Mouse (Mus musculus) neural tube, embryonic 14.5 days (tissue): ENCODE results near the gene Slc22a17. TPM values are rescaled to one million over a fixed set of nuclear protein-coding genes. Genes with fewer than 3 reads are reported as not detected.

Experiments used
- ATAC-seq: fragments of 200-750 bp; cut with Nextera tagmentation; 2 replicates; pipeline ENCODE4 v1.8.0; 2017; ENCODE audit warnings: low read depth, mild to moderate bottlenecking, moderate TSS enrichment, moderate library complexity
- H3K27ac ChIP-seq: fragments of 300-500 bp; sonication (generic); 2 replicates; pipeline ENCODE4 v1.5.1; 2014; ENCODE audit warnings: low read depth, mild to moderate bottlenecking, control low read depth, low read length, moderate library complexity, mixed read lengths
- H3K27me3 ChIP-seq: fragments of 300-500 bp; sonication (generic); 2 replicates; pipeline ENCODE4 v1.6.1; 2014; ENCODE audit warnings: low read length; ENCODE audit not compliant: control insufficient read depth, insufficient read depth
- H3K36me3 ChIP-seq: fragments of 300-500 bp; sonication (generic); 2 replicates; pipeline ENCODE4 v1.6.1; 2014; ENCODE audit warnings: low read length, mixed read lengths; ENCODE audit not compliant: control insufficient read depth, insufficient read depth
- H3K4me1 ChIP-seq: fragments of 300-500 bp; sonication (generic); 2 replicates; pipeline ENCODE4 v1.6.1; 2014; ENCODE audit warnings: low read length; ENCODE audit not compliant: control insufficient read depth, insufficient read depth
- H3K4me2 ChIP-seq: fragments of 300-500 bp; sonication (generic); 2 replicates; pipeline ENCODE4 v1.6.1; 2014; ENCODE audit warnings: mild to moderate bottlenecking, low read depth, low read length, control low read depth
- H3K4me3 ChIP-seq: fragments of 300-500 bp; sonication (generic); 2 replicates; pipeline ENCODE4 v1.5.1; 2014; ENCODE audit warnings: low read depth, low read length, control low read depth, mixed read lengths
- H3K9ac ChIP-seq: fragments of 300-500 bp; sonication (generic); replicated peaks from 2 replicates; pipeline ENCODE4 v1.6.1; 2014; ENCODE audit warnings: low read depth, mild to moderate bottlenecking, control low read depth, low read length, mixed read lengths
- H3K9me3 ChIP-seq: fragments of 300-500 bp; sonication (generic); 2 replicates; pipeline ENCODE4 v1.6.1; 2016; ENCODE audit warnings: low read length; ENCODE audit not compliant: control insufficient read depth
- WGBS: fragments of 180-500 bp; shearing (Covaris S2); extraction: QIAGEN DNeasy Blood & Tissue Kit; methylation state at CpG from one replicate; pipeline ENCODE4 v1.1.7; 2014; 5-methylcytosine and 5-hydroxymethylcytosine counted together
- polyA plus RNA-seq: library from polyadenylated mRNA; unstranded; fragments of >200 nt; fragmentation: Nextera tagmentation; extraction: Ambion mirVana; gene quantifications from 2 replicates; pipeline ENCODE4 v1.2.1, GENCODE M21; 2014

Slc22a17 gene
- polyA plus RNA-seq, 1 experiment from 2014 or later: 122 TPM

GRCm38 (mm10) chr14:54924641-54925348 is 11.9 kb upstream of the Slc22a17 start:
- Histone ChIP-seq H3K4me2 (peak overlapping the region; percentile 98), H3K36me3 (no peaks in the 10 kb centered on the region), H3K27me3 (no peaks in the 10 kb centered on the region), H3K9ac (peak overlapping the region; percentile 72; the same call in 1 of the 2 replicates), H3K9me3 (no peaks in the 10 kb centered on the region; the same call in 1 of the 2 replicates), H3K4me3 (peak overlapping the region; percentile 44), H3K4me1 (peaks cover 8% of the 10 kb centered on the region; the same call in 1 of the 2 replicates), H3K27ac (peak overlapping the region; percentile 52)
- 6% methylated on average over 7 of the region's 7 CpGs for WGBS
- peak; percentile 45; the same call in 1 of the 2 replicates for ATAC-seq

GRCm38 (mm10) chr14:54920076-54920685 is 7.2 kb upstream of the Slc22a17 start:
- 92% methylated on average over 16 of the region's 16 CpGs for WGBS
- no peak for ATAC-seq
- peaks cover 6% of the 10 kb centered on the region; the same call in 1 of the 2 replicates for H3K36me3 ChIP-seq

GRCm38 (mm10) chr14:54913343-54913742 is 411 bp upstream of the Slc22a17 start:
- WGBS: 16% methylated on average over 10 of the region's 10 CpGs
- no peaks in the 10 kb centered on the region for H3K27me3 ChIP-seq
- peak overlapping the region; percentile 93 for H3K27ac ChIP-seq
- H3K36me3 ChIP-seq: peaks cover 24% of the 10 kb centered on the region
- peak overlapping the region; percentile 97 for H3K9ac ChIP-seq
- H3K4me3 ChIP-seq: peak overlapping the region; percentile 88
- peaks cover 20% of the 10 kb centered on the region; the same call in 1 of the 2 replicates for H3K4me1 ChIP-seq
- peak overlapping the region; percentile 96 for H3K4me2 ChIP-seq
- no peaks in the 10 kb centered on the region for H3K9me3 ChIP-seq
- no peak for ATAC-seq

More at GRCm38 (mm10) chr14:54920076-54920685, 7.2 kb upstream of the Slc22a17 start:
- no peak overlapping the region for H3K4me3 ChIP-seq
- H3K27ac ChIP-seq: no peak overlapping the region
- H3K9ac ChIP-seq: no peak overlapping the region
- no peaks in the 10 kb centered on the region for H3K27me3 ChIP-seq
- no peaks in the 10 kb centered on the region; the same call in 1 of the 2 replicates for H3K9me3 ChIP-seq
- H3K4me1 ChIP-seq: peaks cover 1% of the 10 kb centered on the region; the same call in 1 of the 2 replicates
- no peak overlapping the region for H3K4me2 ChIP-seq

GRCm38 (mm10) chr14:54912109-54912850 is 652 bp downstream of the Slc22a17 start:
- ATAC-seq: peak; percentile 70
- Histone ChIP-seq H3K9me3 (no peaks in the 10 kb centered on the region), H3K27me3 (no peaks in the 10 kb centered on the region), H3K9ac (peak overlapping the region; percentile 97), H3K36me3 (peaks cover 35% of the 10 kb centered on the region), H3K4me3 (peak overlapping the region; percentile 88), H3K4me1 (peaks cover 20% of the 10 kb centered on the region; the same call in 1 of the 2 replicates), H3K27ac (peak overlapping the region; percentile 93), H3K4me2 (peak overlapping the region; percentile 96)
- 2% methylated on average over 62 of the region's 69 CpGs for WGBS

- H3K9me3 ChIP-seq: no peaks in the 10 kb centered on the region
- H3K4me2 ChIP-seq: no peak overlapping the region
- peaks cover 51% of the 10 kb centered on the region for H3K36me3 ChIP-seq
- no peak overlapping the region for H3K4me3 ChIP-seq
- no peaks in the 10 kb centered on the region for H3K27me3 ChIP-seq
- H3K4me1 ChIP-seq: peaks cover 18% of the 10 kb centered on the region; the same call in 1 of the 2 replicates
- H3K27ac ChIP-seq: no peak overlapping the region
- 83% methylated on average over 7 of the region's 7 CpGs for WGBS
- no peak for ATAC-seq
- H3K9ac ChIP-seq: no peak overlapping the region
These were observed 4.2 kb downstream of the Slc22a17 start for GRCm38 (mm10) chr14:54908682-54909081.

GRCm38 (mm10) chr14:54903641-54904040 is 9.3 kb downstream of the Slc22a17 start:
- ATAC-seq: no peak
- H3K4me1 ChIP-seq: no peaks in the 10 kb centered on the region
- H3K9me3 ChIP-seq: no peaks in the 10 kb centered on the region
- H3K9ac ChIP-seq: no peak overlapping the region
- no peak overlapping the region for H3K4me3 ChIP-seq
- H3K27me3 ChIP-seq: no peaks in the 10 kb centered on the region
- WGBS: 93% methylated on average over 4 of the region's 4 CpGs
- peaks cover 36% of the 10 kb centered on the region for H3K36me3 ChIP-seq
- no peak overlapping the region for H3K4me2 ChIP-seq
- no peak overlapping the region for H3K27ac ChIP-seq

GRCm38 (mm10) chr14:54900383-54900782 is 12.5 kb downstream of the Slc22a17 start:
- H3K36me3 ChIP-seq: peaks cover 38% of the 10 kb centered on the region
- no peak overlapping the region for H3K9ac ChIP-seq
- peak; percentile 75 for ATAC-seq
- H3K4me3 ChIP-seq: no peak overlapping the region
- no peaks in the 10 kb centered on the region for H3K9me3 ChIP-seq
- H3K4me1 ChIP-seq: 0 out of 2 replicates have a peak, but pooled peaks cover 6% of the 10 kb centered on the region
- H3K27me3 ChIP-seq: no peaks in the 10 kb centered on the region
- 0% methylated on average over 3 of the region's 3 CpGs for WGBS
- no peak overlapping the region for H3K27ac ChIP-seq
- no peak overlapping the region for H3K4me2 ChIP-seq

GRCm38 (mm10) chr14:54897445-54897844 is 15.5 kb downstream of the Slc22a17 start:
- no peak overlapping the region for H3K27ac ChIP-seq
- H3K4me1 ChIP-seq: 0 out of 2 replicates have a peak, but pooled peaks cover 9% of the 10 kb centered on the region
- H3K36me3 ChIP-seq: peaks cover 31% of the 10 kb centered on the region
- no peak for ATAC-seq
- H3K27me3 ChIP-seq: no peaks in the 10 kb centered on the region
- no peak overlapping the region for H3K4me2 ChIP-seq
- no peak overlapping the region for H3K4me3 ChIP-seq
- H3K9ac ChIP-seq: no peak overlapping the region; the same call in 1 of the 2 replicates
- no peaks in the 10 kb centered on the region for H3K9me3 ChIP-seq
- WGBS: 71% methylated on average over 2 of the region's 2 CpGs
